Mouse (Mus musculus): ENCODE results near the gene Dab2ip. TPM values are rescaled to one million over a fixed set of nuclear protein-coding genes. Genes with fewer than 3 reads are reported as not detected.
A peak's percentile ranks its signal among the peaks of the same experiment; 100 is the strongest.

The Dab2ip gene
- total RNA-seq, 2 experiments from 2014 or later, result 155 to 169 TPM

GRCm38 (mm10) chr2:35720956-35721355 lies 162.9 kb downstream of the Dab2ip start:
- intact Hi-C loops (cut with DNase I), result no loop called here

GRCm38 (mm10) chr2:35722821-35723220 lies 164.8 kb downstream of the Dab2ip start:
- DNase-seq (ENCODE audit: low spot score in 2 of 2), result no peak
- intact Hi-C loops (cut with DNase I), result no loop called here

More at GRCm38 (mm10) chr2:35720956-35721355, 162.9 kb downstream of the Dab2ip start:
- DNase-seq (ENCODE audit: low spot score in 2 of 2), result no peak

GRCm38 (mm10) chr2:35723267-35723666 lies 165.2 kb downstream of the Dab2ip start:
- no peak for DNase-seq (ENCODE audit: low spot score in 2 of 2)
- intact Hi-C loops (cut with DNase I), result no loop called here

- intact Hi-C loops (cut with DNase I), result no loop called here
- no peak for DNase-seq (ENCODE audit: low spot score in 2 of 2)
Measured at GRCm38 (mm10) chr2:35723691-35724090, 165.6 kb downstream of the Dab2ip start.

- intact Hi-C loops (cut with DNase I), result loop anchor here (5.0 kb wide), 1 partner anchor 66 kb away; no protein-coding TSS in a partner anchor
- DNase-seq (ENCODE audit: low spot score in 2 of 2), result no peak
Measured at GRCm38 (mm10) chr2:35728633-35729032, 170.6 kb downstream of the Dab2ip start.

- no peak for DNase-seq (ENCODE audit: low spot score in 2 of 2)
- intact Hi-C loops (cut with DNase I), result loop anchor here (5.0 kb wide), 2 partner anchors 67 to 77 kb away; no protein-coding TSS in a partner anchor
Measured at GRCm38 (mm10) chr2:35729077-35730065, 171.3 kb downstream of the Dab2ip start.

GRCm38 (mm10) chr2:35731671-35732449 lies 173.8 kb downstream of the Dab2ip start:
- no peak for DNase-seq (ENCODE audit: low spot score in 2 of 2)
- intact Hi-C loops (cut with DNase I), result loop anchor here (5.0 kb wide), 1 partner anchor 80 kb away; no protein-coding TSS in a partner anchor

- intact Hi-C loops (cut with DNase I), result no loop called here
- DNase-seq (ENCODE audit: low spot score in 2 of 2), result no peak
Measured at GRCm38 (mm10) chr2:35735001-35735400, 176.9 kb downstream of the Dab2ip start.

GRCm38 (mm10) chr2:35736061-35736460 lies 178.0 kb downstream of the Dab2ip start:
- no peak for DNase-seq (ENCODE audit: low spot score in 2 of 2)
- intact Hi-C loops (cut with DNase I), result no loop called here

GRCm38 (mm10) chr2:35737467-35738027 lies 179.5 kb downstream of the Dab2ip start:
- no peak for DNase-seq (ENCODE audit: low spot score in 2 of 2)
- intact Hi-C loops (cut with DNase I), result no loop called here

GRCm38 (mm10) chr2:35739669-35740254 lies 181.7 kb downstream of the Dab2ip start:
- intact Hi-C loops (cut with DNase I), result no loop called here
- DNase-seq (ENCODE audit: low spot score in 2 of 2), result no peak

GRCm38 (mm10) chr2:35745876-35746275 lies 187.8 kb downstream of the Dab2ip start:
- intact Hi-C loops (cut with DNase I), result no loop called here
- DNase-seq (ENCODE audit: low spot score in 2 of 2), result no peak

GRCm38 (mm10) chr2:35746638-35747037 lies 188.6 kb downstream of the Dab2ip start:
- peak in 1 of 2 experiments; percentile 45 for DNase-seq (ENCODE audit: low spot score in 2 of 2)
- intact Hi-C loops (cut with DNase I), result no loop called here

- no peak for DNase-seq (ENCODE audit: low spot score in 2 of 2)
- intact Hi-C loops (cut with DNase I), result no loop called here
Measured at GRCm38 (mm10) chr2:35747371-35748035, 189.4 kb downstream of the Dab2ip start.

- intact Hi-C loops (cut with DNase I), result no loop called here
- no peak for DNase-seq (ENCODE audit: low spot score in 2 of 2)
Measured at GRCm38 (mm10) chr2:35750533-35751141, 192.6 kb downstream of the Dab2ip start.

GRCm38 (mm10) chr2:35751781-35752505 lies 193.9 kb downstream of the Dab2ip start:
- no peak for DNase-seq (ENCODE audit: low spot score in 2 of 2)
- intact Hi-C loops (cut with DNase I), result no loop called here

GRCm38 (mm10) chr2:35756467-35756866 lies 198.4 kb downstream of the Dab2ip start:
- intact Hi-C loops (cut with DNase I), result no loop called here
- no peak for DNase-seq (ENCODE audit: low spot score in 2 of 2)

GRCm38 (mm10) chr2:35760352-35760751 lies 202.3 kb downstream of the Dab2ip start:
- intact Hi-C loops (cut with DNase I), result no loop called here
- no peak for DNase-seq (ENCODE audit: low spot score in 2 of 2)

All from left cerebral cortex, postnatal 14 days (tissue).